Mouse (Mus musculus): ENCODE results near the gene Nfyc.

DNA sequence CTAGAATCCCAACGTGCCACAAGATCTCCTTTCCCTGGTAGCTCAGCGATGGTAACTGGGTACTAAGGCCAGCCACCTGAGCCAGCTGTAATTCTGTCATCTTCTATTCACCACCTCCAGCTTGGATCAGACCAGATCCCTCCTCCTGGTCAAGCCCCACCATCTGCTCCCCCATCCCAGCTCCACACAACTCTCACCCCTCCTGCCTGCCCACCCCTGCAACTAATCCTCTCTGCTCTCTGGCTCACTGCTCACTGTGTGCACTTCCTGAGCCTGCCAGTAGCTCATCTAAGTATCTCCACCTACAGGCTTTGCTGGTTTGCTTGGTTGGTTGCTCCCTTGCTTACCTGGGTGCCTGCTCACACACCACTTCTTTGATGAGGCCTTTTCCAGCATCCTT, 109.8 kb downstream of the Nfyc start:
- TF ChIP-seq CTCF (IDR thresholded peaks at IDR 0.05; ENCODE audit: borderline replicate concordance, insufficient read depth, low read depth, low read length) (no peak), POLR2A (IDR thresholded peaks at IDR 0.05; ENCODE audit: borderline replicate concordance, insufficient read depth, low read length) (no peak)
